Mouse (Mus musculus) midbrain, postnatal 0 days (tissue): ENCODE measurements around the gene Siah3. TPM values are rescaled to one million over a fixed set of nuclear protein-coding genes. Genes with fewer than 3 reads are reported as not detected.

Source experiments
- ATAC-seq: fragments of 200-750 bp; cut with Nextera tagmentation; 2 replicates; pipeline ENCODE4 v1.8.0; 2017; ENCODE audit warnings: moderate number of reproducible peaks, mild to moderate bottlenecking, moderate TSS enrichment, moderate library complexity; ENCODE audit not compliant: low FRiP score
- DNase-seq: peaks from one replicate; pipeline ENCODE4 v3.0.0-alpha.2; 2015; ENCODE audit warnings: low spot score
- H3K27ac ChIP-seq: fragments of 300-500 bp; sonication (generic); 2 replicates; pipeline ENCODE4 v1.5.1; 2014; ENCODE audit warnings: low read depth, mild to moderate bottlenecking, low read length, mixed read lengths
- H3K27me3 ChIP-seq: fragments of 300-500 bp; sonication (generic); 2 replicates; pipeline ENCODE4 v1.6.1; 2014; ENCODE audit warnings: low read length, control low read depth, mixed read lengths; ENCODE audit not compliant: insufficient read depth
- H3K36me3 ChIP-seq: fragments of 300-500 bp; sonication (generic); 2 replicates; pipeline ENCODE4 v1.6.1; 2014; ENCODE audit warnings: low read length, control low read depth, mixed read lengths; ENCODE audit not compliant: insufficient read depth
- H3K4me1 ChIP-seq: fragments of 300-500 bp; sonication (generic); 2 replicates; pipeline ENCODE4 v1.6.1; 2014; ENCODE audit warnings: mild to moderate bottlenecking, control low read depth, antibody characterized with exemption, low read length, mixed read lengths; ENCODE audit not compliant: insufficient read depth
- H3K4me2 ChIP-seq: fragments of 300-500 bp; sonication (generic); 2 replicates; pipeline ENCODE4 v1.6.1; 2014; ENCODE audit warnings: low read depth, mild to moderate bottlenecking, low read length, mixed read lengths; ENCODE audit not compliant: poor library complexity, severe bottlenecking
- H3K4me3 ChIP-seq: fragments of 300-500 bp; sonication (generic); 2 replicates; pipeline ENCODE4 v1.5.1; 2014; ENCODE audit warnings: low read depth, mild to moderate bottlenecking, low read length, moderate library complexity
- H3K9ac ChIP-seq: fragments of 300-500 bp; sonication (generic); replicated peaks from 2 replicates; pipeline ENCODE4 v1.6.1; 2014; ENCODE audit warnings: mild to moderate bottlenecking, low read length, moderate library complexity, mixed read lengths; ENCODE audit not compliant: poor library complexity, severe bottlenecking
- H3K9me3 ChIP-seq: fragments of 300-500 bp; sonication (generic); 2 replicates; pipeline ENCODE4 v1.6.1; 2016; ENCODE audit warnings: low read length, control low read depth
- CTCF ChIP-seq: IDR thresholded peaks from 2 replicates; pipeline ENCODE4 v1.5.1; 2016; ENCODE audit warnings: antibody characterized with exemption, mild to moderate bottlenecking
- WGBS: fragments of 180-500 bp; shearing (Covaris S2); extraction: QIAGEN DNeasy Blood & Tissue Kit; methylation state at CpG from one replicate; pipeline ENCODE4 v1.1.7; 2014; 5-methylcytosine and 5-hydroxymethylcytosine counted together
- polyA plus RNA-seq: library from polyadenylated mRNA; unstranded; fragments of >200 nt; fragmentation: Nextera tagmentation; extraction: Ambion mirVana; gene quantifications from 2 replicates; pipeline ENCODE4 v1.2.1, GENCODE M21; 2015
- total RNA-seq: library from RNA; depleted of rRNA; stranded (reverse); fragments of >200 nt; gene quantifications from 2 replicates; pipeline ENCODE4 v1.2.3, GENCODE M21; 2014; rRNA removed

The Siah3 gene
- total and polyA plus RNA-seq, 2 experiments from 2014 or later: 2.5 to 9.2 TPM

DNA sequence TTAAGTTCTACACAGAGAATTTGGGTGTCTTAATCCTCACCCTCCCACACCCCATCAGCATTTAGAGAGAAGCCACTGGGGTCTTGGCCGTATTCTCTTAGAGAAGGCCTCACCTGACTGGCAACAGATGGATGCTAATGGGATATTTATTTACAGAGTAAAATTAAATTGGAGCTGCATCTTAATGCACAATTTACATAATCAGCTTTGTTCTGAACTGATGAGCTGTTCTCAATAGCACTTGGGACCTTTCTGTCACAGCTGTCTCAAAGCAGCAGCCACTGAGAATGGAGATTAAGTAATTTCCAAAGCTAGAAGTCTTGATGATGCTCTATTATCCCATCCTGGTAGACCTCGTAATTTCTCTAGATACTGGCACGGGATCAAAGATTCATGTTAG, 110.5 kb downstream of the Siah3 start:
- TF ChIP-seq CTCF: no peak
- H3K27ac ChIP-seq: 0 out of 2 replicates have a peak overlapping the region, but pooled peaks have one; percentile 12
- H3K4me3 ChIP-seq: no peak overlapping the region
- H3K36me3 ChIP-seq: no peaks in the 10 kb centered on the region
- WGBS: 38% methylated on average over 3 of the region's 3 CpGs
- no peak overlapping the region for H3K9ac ChIP-seq
- no peaks in the 10 kb centered on the region for H3K9me3 ChIP-seq
- H3K4me1 ChIP-seq: peaks cover 5% of the 10 kb centered on the region; the same call in 1 of the 2 replicates
- DNase-seq (peak; percentile 63), ATAC-seq (peak; percentile 39; the same call in 1 of the 2 replicates)
- H3K27me3 ChIP-seq: no peaks in the 10 kb centered on the region
- H3K4me2 ChIP-seq: no peak overlapping the region

DNA sequence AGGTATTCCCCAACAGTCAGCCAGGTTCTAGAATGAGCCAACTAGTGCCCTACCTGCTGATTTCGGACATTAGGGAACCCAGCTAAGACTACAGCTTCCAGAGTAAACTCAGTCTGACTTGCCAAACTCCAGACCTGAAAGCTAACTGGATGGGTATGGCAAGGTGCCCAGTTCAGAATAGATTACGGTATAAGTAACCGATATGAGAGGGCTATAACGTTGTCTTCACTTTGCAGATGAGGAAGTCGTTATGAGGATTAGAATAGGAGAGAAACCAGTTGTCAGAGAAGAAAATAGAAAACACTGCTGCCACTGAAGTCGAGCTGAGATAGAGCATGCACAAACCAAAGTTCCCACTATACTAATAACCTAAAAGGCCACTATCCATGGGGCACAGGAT, 123.2 kb downstream of the Siah3 start:
- Histone ChIP-seq H3K4me2 (no peak overlapping the region), H3K9me3 (no peaks in the 10 kb centered on the region), H3K27ac (no peak overlapping the region), H3K27me3 (no peaks in the 10 kb centered on the region), H3K4me1 (no peaks in the 10 kb centered on the region), H3K9ac (no peak overlapping the region), H3K36me3 (no peaks in the 10 kb centered on the region), H3K4me3 (no peak overlapping the region)
- DNase-seq (no peak), ATAC-seq (no peak)
- 90% methylated on average over 6 of the region's 6 CpGs for WGBS
- no peak for TF ChIP-seq CTCF

Other genes starting within 250 kb of the Siah3 start
- gene Cpb2, start 213.7 kb upstream of the Siah3 start, total RNA-seq: not detected in 2 replicates
- gene Cpb2, start 213.7 kb upstream of the Siah3 start, polyA plus RNA-seq: 0.20 TPM in 1 of 2 replicates, not detected in the other
- 15.2 and 19.2 TPM in 2 replicates for gene Zc3h13, start 171.6 kb upstream of the Siah3 start, total RNA-seq
- 37.2 and 51.2 TPM in 2 replicates for gene Zc3h13, start 171.6 kb upstream of the Siah3 start, polyA plus RNA-seq
- not detected in 2 replicates for gene Spert, start 137.1 kb downstream of the Siah3 start, total RNA-seq
- not detected in 2 replicates for gene Spert, start 137.1 kb downstream of the Siah3 start, polyA plus RNA-seq
- gene Erich6b, start 186.3 kb downstream of the Siah3 start, total RNA-seq: not detected in 2 replicates
- not detected in 2 replicates for gene Erich6b, start 186.3 kb downstream of the Siah3 start, polyA plus RNA-seq